Mouse (Mus musculus) brain, embryonic 14.5 days (tissue): Measurements from ENCODE around the gene Mrps10.

Experiments used
- CTCF ChIP-seq: fragments of 200-500 bp; IDR thresholded peaks from 2 replicates; pipeline ENCODE4 v1.5.1; 2012; ENCODE audit warnings: inconsistent platforms, mild to moderate bottlenecking, moderate library complexity, borderline replicate concordance; ENCODE audit not compliant: insufficient read depth, insufficient read length; ENCODE audit errors: extremely low read depth
- POLR2A ChIP-seq: fragments of 200-500 bp; IDR thresholded peaks from 2 replicates; pipeline ENCODE4 v1.6.1; 2012; ENCODE audit warnings: mild to moderate bottlenecking, inconsistent platforms, borderline replicate concordance; ENCODE audit not compliant: poor library complexity, insufficient read depth, insufficient read length, severe bottlenecking; ENCODE audit errors: extremely low read depth

DNA sequence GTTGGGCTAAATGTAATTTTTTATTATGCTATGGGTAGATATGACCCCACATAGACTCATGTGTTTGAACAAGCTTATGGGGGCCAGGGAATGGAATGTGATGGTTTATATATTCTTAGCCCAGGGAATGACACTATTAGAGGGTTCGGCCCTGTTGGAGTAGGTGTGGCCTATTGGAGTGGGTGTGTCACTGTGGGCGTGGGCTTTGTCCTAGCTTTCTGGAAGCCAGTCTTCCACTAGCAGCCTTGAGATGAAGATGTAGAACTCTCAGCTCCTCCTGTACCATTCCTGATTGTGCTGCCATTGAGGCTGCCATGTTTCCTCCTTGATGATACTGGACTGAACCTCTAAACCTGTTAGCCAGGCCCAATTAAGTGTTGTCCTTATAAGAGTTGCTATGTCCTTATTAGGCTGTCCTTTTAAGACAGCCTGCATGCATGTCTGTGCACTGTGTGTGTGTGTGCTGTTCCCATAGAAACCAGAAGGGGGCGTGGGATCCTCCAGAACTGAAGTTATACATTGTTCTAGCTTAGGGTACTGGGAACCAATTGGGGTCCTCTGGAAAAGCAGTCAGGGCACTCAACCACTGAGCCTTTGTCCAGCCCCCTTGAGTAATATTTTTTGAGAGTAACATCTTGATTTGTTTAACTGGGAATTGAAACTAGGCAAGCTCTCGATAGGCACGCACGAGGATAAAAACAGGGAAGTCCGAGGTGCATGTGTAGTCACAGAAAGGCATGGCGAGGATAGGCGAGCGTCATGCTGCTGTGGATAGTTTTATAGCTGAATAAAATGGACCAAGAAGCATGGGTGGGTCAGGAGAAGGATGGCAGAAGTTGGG is 39.2 kb downstream of the Mrps10 start:
- TF ChIP-seq CTCF (no peak), POLR2A (no peak)
